Mouse (Mus musculus): ENCODE measurements at regions not wholly inside any gene's neighbourhood (a gene's known extent, or its start where the extent isn't known, plus 50 kb on each side); places are given as distances from the start of the nearest gene placed in this dataset.

- TF ChIP-seq POLR2A (IDR thresholded peaks at IDR 0.05; ENCODE audit: low read depth, low read length) (no peak), CTCF (IDR thresholded peaks at IDR 0.05; ENCODE audit: extremely low read depth, insufficient read length, insufficient replicate concordance, low read depth, low read length) (no peak)
Observed at GRCm38 (mm10) chr7:138639541-138639940, 206.3 kb upstream of the Ppp2r2d start.

Data from small intestine, adult 2 months (tissue).